Mouse (Mus musculus) hematopoietic stem cell, adult 5-6 weeks (primary cell): ENCODE measurements around the gene Il19. TPM values are rescaled to one million over a fixed set of nuclear protein-coding genes. Genes with fewer than 3 reads are reported as not detected.

Experiments used
- ATAC-seq, 2 experiments: fragments of 125-278 bp in 1 of 2; replicated peaks in 1 of 2; 2 replicates each; pipeline ENCODE4 v1.8.0; 2016 to 2017; ENCODE audit warnings: inconsistent platforms in 2 of 2, mild to moderate bottlenecking in 2 of 2, moderate number of reproducible peaks in 2 of 2, low read depth in 1 of 2, moderate TSS enrichment in 1 of 2; ENCODE audit not compliant: low FRiP score in 2 of 2, poor library complexity in 2 of 2, severe bottlenecking in 2 of 2, insufficient read depth in 1 of 2, low TSS enrichment in 1 of 2
- total RNA-seq: library from RNA; stranded (forward); fragments of 172-1452, 232-1000 nt; gene quantifications from 2 replicates; pipeline ENCODE4 v1.2.3, GENCODE M21; 2017

The Il19 gene
- total RNA-seq, result not detected in 2 replicates

DNA sequence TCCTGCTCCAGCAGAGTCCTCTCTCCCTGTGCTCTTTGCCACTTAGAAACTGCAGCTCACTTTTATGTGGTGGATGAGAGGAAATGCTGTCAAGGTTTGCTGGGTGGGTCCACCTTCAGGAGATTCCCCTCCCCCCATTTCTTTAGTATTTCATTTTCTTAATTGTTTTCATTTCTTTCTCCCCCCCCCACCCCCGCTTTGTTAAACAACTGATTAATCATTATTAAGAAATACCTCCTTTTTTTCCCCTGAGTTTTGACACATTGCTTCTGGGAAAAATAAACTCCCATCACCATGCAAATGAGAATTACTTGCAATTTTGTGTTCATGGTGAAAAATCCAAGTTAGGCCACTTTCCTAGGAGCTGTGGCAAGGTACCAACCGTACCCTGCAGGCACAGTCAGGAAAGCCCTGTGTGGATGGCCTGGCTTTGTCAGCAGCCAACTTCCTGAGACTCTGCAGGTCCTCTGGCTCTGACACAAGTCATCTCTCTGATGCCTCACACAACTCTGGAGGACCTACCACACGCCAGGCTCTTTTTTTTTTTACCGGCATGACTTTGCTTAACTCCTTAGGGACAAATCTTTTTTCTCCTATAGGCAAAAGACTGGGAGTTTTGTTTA lies at the start of gene Il19:
Gene Il19, minus strand, starts transcription at position 51 of the 623 bp plus-strand sequence.
- no peak for ATAC-seq

DNA sequence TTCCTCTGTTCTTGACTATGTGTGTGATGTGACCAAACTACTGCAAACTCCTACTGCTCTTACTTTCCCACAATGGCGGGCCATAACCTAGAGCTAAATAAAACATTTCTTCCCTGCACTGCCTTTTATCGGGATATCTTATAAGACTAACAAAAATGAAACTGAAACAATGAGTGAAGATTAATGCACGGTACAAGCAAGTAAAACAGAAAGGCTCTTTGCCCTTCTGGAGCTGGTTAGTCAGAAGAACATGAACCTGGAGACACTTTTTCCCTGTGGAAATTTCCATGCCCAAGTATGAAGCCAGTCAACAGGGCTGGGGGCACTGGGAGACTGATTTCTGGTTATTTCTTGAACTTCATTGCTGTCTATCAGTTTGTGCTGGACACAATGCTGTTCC lies 49.4 kb upstream of the Il19 start:
- no peak for ATAC-seq

DNA sequence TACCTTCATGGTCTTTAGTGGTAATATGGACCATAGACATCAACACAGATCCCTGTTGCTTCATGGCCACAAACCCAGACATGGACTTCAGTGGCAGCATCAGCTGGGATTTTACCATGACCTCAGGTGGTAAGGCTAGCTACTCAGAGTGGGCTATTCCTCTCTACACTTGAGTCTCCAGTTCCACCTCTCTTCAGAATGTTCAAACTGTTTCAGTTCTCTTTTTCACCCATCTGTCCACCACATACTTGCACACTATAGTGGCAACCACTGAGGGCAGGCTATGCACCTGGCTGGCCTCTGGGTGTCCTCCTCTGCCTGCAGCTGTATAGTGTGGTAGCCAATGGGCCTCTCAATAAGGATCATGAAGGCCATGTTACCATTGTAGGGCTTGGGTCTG lies 47.5 kb upstream of the Il19 start:
- peak; percentile 77 to 88 for ATAC-seq

DNA sequence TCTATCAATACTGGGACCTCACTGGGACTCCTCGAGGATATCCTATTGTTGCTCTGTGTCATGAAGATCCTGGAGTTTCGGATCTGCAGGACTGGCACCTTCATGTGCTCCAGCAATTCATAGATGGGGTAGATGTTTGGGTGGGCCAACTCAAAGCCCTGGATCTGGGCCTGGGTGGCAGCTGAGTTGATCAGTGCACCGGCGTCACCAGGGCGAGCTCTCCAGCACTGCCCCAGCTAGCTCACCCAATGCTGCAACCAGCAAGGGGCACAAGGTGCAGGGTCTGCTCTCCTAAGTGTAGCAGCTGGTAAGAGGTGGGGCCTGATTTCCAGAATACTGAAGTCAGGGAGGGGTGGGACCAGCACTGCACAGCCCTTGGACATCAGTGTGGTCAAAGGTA lies 47.1 kb upstream of the Il19 start:
- no peak for ATAC-seq

DNA sequence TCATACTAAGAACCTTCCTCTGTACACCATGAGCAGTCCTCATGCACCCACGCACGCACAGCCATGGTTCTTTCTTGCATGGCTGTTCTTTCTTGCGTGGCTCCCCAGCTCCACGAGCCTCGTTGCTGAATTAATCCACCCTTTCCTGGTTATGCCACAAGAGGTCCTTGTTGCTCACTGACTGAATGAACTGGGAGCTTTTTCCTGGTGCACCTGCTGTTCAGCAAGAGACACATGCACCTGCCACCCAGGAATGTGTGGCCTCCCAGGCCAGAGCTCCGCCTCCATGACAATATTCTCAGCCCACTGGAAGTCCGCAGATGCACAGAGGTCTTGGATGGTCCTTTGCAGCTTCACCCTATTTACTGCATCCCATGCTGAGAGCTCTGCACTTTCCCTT lies 44.5 kb upstream of the Il19 start:
- 0 out of 4 replicates have a peak, but pooled peaks of 1 of the 2 experiments have one; percentile 2 for ATAC-seq

DNA sequence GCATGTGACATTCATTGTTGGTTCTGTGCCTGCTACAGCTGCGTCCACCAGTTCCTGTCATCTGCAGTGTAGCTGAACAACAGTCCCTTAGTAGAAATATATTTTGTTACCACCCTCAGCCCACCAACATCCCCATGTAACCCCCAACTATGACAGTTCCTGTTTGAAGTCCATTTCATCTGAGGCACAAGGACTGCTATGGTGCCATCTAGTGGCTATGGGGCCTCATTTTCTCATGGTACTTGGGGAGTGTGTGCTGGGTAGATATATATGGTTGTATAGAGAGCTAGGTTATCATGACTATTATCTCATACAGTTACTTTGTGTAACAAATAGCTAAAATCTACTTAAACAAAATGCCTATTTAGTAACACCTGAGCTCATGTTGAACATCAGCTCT lies 39.5 kb upstream of the Il19 start:
- ATAC-seq, result peak; percentile 67 to 82

DNA sequence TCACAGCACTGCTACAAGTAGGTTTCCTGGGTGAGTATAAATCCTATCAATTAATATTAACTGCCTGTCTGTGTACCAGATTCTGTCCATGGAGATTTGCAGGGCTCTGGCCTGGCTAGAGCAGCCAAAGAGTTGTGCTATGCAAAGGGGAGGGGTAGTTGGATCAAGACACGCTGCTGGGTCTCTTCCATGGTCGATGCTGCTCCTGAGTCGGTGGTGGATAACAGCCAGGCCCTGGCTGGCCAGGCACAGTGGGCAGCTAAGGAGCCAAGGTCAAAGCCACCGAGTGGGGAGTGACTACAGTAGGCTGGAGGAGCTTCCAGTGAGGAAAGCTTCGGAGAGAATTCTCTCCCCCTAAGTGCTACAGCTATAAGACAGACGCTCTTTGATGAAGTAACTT lies 24.0 kb upstream of the Il19 start:
- no peak for ATAC-seq

DNA sequence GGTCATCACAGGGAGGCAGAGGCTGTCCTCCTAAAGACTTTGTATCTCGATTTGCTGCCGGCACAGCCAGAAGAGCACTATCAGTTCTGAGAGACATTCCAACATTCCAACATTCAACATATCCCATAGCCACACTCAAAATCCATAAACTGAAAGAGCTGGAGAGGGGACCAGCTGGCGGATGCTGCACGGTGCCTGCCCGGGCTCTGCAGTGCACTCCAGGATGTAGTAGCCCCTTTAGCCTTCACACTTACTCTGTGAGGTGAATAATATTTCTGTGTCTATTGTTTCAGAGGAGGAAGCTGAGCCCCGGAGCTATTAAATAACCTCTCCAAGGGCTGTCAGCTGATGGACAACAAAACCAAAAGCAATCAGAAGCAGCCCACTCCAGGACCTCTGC lies 7.0 kb upstream of the Il19 start:
- no peak for ATAC-seq

DNA sequence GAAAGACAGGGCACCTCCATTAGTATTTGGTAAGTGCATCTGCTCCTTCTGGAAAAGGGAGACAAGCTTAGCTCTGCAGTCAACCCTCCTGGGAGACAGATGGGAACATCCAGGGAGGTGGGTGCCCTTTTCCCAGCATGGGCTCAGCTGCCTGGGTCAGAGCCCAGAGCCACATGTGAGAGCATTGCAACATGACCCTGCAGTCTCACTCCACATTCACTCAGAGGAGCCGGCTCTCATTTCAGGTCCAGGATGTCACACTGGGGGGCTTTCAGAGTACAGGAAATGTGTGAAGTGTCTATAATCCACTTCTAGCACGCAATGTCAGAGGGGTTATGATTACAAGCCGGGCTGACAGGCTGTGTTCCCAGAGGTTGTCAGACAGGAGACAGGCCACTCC lies 1.9 kb upstream of the Il19 start:
- ATAC-seq, result no peak

DNA sequence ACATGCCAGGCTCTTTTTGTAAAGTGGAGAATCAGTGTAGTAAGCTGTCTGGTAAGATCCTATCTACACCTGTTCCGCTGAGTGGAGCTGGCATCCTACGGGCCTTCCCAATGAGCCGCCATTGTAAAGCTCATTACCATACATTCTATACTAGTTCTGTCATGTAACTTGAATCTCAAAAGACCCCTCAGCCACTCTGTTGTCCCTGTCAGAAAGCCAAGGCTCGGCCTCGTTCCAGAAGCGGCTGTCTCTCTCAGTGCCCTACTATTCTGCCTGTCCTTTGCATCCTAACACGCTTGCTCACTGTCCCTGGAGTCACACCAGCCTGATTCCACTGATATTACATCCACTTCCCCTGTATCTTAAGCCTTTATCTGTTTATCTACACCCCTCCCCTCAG lies 1.7 kb downstream of the Il19 start:
- no peak for ATAC-seq

DNA sequence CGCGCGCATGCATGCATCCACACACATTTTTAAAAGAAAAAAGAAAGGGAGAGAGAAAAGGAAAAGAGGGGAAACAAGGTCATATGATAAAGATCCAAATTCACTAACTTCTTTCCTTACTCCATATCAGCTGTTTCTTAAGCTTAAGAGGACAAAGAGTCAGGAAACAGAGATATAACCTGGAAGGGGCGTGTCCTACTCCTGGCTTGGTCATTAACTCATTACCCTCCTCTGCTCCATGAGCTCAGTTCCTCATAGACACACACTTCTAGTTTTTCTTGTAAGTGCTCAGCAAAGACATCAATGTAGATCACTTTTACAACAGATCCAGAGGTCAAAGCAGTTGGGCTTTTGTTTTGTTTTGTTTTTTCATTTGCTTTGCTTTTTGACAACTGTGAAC lies 2.7 kb downstream of the Il19 start:
- ATAC-seq, result no peak

DNA sequence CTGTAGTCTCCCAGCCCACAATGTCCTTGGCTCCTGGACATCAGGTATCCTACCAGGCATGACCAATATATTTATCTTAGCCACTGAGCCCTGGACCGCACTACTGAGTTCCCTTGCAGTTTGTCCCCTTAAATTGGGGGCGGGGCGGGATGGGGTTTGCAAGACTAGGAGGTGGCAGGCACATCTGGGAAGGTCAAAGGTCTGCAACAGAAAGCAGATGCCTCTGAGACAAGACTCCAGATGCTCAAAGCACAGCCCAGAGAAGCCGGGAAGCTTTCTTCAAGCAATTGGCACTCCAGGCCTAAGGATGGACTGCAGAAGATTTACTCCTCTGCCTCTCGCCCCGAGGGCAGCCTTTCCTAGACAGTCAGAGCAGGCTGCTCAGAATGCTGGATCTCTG lies 3.6 kb downstream of the Il19 start:
- ATAC-seq, result no peak

DNA sequence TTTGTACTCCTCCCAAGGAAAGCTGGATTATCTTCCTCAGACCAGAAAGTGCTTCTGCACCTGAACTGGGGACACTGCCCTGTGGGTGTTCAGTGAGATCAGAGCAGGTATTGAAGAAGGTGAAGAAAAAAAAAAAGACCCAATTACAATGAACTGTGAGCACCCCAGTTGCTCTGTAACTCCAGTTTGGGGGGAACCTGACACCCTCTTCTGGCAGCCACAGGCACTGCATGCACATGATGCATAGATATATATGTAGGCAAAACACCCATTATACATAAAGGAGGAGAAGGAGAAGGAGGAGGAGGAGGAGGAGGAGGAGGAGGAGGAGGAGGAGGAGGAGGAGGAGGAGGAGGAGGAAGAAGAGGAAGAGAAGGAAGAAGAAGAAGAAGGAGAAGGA lies 13.4 kb downstream of the Il19 start:
- ATAC-seq, result no peak

DNA sequence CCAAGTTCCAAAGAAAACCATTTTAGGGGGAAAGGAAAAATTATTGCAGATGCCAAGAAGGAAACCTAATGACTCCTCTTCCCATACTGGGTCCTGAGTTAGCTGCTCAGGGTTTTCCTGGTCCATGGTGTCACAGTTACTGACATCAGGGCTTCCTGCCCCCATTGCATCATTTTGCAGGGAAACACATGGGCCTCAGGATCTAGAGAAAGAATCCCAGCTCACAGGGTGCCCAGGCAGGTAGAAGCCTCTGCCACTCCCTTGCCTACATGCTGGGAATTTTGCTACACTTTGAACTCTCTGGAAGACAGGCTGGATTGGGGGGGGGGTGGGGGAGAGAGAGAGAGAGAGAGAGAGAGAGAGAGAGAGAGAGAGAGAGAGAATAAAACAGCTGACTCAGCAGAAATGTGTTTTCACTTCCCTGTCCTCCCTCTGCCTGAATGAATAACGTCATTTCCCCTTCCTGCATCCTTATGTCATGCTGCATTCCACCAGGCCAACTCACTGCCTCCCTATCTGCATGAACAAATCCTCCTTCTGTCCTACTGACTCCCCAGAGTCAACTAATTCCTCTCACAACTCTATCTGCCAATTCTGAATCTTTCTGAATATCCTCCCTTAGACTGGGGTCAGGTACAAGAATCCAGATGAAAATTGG lies 21.5 kb downstream of the Il19 start:
- ATAC-seq, result no peak

DNA sequence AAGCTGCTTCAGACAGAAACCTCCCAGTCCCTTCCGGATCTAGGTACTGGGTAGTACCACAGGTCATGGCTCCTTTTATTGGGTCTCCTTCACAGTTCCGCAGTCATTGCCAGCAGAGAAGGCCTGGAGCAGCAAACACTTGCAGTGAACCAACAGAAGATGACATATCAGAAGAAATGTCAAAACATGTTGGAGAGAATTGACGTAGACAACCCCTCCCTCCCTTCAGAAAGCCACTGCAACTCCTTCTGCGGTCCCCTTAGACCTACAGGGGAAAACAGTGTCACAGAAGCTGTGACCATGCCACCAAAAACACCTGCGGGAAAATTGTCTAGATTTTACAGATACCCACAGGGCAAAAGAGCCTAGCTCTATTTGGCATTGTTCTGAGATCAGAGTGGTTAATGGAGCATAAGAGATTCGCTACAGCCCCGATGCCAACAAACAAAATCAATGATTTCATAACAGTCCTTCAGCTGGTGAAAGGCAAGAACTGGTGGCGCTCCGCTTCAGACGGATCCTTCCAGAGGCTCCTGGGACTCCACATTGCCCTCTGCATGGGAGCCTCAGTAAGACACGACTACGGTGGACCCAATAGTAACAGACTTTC lies 28.4 kb downstream of the Il19 start, which contains the start of gene Il20:
Gene Il20, minus strand, starts transcription at position 51 of the 610 bp plus-strand sequence.
- ATAC-seq, result no peak

DNA sequence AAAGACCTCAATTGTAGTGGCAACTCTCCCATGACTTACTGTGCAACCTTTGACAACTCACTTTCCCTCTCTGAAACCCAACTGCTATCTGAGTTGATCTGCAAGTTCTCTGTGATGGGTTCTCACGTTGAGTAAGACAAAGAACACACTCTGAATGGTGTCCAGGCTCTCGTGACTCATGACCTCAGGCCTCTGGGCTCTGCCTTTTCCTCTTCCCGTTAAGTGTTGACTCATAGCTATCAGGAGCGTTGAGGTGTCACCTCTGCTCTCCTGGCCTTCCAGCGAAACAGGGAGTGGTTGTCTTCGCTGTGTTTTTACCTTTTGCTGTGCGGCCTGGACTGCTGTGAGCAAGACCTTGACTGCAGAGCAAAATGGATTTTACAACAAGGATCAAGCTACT lies 37.4 kb downstream of the Il19 start:
- ATAC-seq, result no peak

DNA sequence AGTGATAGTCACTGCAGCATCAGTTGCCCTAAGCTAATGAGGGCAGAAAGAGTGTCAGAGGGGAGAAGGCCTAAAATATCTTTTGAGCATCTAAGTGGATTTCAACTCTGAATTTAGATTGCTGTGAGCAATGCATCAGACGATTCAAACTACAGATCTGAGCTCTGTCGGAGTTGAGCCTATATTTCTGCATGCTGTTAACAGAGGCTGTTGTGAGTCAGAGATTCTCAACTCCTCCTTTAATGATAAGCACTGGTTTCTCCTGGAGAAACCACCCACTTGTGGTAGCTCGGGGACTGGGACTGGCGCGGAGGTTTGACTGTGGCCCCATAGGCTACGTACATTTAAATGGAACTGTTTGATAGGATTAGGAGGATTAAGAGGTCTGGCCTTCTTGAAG lies 45.4 kb downstream of the Il19 start:
- no peak for ATAC-seq

DNA sequence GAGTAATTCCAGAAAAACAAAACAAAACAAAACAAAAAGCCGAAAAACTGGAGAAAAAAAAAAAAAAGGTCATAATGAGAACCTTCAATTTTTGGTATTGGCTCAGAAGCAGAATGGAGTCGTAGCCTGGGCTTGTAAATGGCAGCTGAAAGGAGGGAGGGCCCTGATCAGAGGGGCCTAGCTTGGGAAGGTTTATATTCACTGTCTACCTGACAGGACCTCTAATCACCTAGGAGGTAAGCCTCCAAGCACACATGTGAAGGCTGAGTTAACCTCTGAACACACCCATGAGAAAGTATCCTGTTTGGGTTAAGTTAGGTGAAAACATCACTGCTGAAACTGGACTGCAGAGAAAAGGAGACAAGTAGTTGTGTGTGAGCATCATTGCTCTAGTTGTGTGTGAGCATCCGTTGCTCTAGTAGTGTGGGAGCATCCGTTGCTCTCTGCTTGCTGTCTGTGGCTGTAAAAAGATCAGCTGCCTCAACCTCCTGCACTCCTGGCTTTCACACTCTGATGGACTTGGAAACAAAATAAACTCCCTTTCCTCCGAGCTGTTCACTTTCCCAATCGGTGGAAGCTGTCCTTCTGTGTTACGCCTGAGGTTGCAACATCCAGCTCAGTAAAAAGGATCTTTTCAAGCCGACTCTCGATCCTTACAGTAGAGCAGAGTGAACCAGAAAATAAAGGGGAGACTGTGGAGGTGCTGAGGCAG lies 46.4 kb downstream of the Il19 start:
- no peak for ATAC-seq
